Mouse (Mus musculus) kidney, adult 11 months (tissue): ENCODE measurements around the gene Slc6a9.

Experiments used
- DNase-seq: peaks from one replicate; pipeline ENCODE4 v3.0.0; 2022

Gene Slc6a9

DNA sequence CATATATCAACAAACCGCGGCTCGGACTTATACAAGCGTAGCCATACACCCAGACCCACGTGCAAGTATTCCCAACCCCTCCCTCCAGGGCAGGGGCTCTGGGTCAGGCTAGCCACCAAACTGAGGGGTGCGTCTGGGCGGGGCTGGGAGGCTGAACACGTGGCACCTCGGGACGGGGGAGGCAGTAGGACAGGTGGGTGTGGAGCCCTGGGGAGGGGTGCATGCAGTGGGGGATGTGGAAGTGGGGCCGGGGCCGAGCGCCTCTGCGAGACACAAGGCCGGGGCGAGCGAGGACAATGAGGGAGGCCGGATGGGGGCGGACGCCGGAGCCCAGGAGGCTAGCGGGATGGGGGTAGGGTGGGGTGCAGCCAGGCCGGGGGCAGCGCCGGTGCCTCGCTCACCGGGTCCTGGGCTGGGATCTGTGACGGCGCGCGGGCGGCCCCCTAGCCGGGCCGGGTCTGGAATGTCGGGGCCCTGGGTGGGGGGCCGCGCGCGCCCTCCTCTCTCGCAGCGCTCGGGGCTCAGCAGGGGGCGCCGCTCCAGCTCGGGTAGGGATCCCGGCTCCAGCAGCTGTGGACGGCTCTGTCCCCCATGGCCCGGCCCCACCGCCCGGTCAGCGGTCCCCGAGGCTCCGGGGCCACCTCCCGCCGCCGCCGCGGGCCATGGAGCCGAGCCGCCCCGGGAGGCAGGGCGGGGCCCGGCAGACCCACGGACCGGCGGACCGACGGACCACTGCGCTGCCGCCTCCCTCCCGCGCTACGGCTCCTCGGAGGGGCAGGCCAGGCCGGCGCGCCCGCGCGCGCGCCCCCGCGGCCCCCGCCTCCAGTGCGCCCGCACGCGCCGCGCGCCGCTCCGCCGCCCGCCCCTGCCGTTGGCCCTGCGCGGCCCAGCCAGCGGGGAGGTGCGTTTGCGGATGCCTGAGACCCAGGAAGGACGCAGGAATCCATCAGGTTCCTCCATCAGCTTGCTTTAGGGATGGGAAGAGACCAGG, 48.7 kb downstream of the Slc6a9 start, which contains the start of gene B4galt2:
TSS of gene B4galt2 (minus strand) at position 787 of the 991 bp plus-strand sequence.
- DNase-seq, result no peak

DNA sequence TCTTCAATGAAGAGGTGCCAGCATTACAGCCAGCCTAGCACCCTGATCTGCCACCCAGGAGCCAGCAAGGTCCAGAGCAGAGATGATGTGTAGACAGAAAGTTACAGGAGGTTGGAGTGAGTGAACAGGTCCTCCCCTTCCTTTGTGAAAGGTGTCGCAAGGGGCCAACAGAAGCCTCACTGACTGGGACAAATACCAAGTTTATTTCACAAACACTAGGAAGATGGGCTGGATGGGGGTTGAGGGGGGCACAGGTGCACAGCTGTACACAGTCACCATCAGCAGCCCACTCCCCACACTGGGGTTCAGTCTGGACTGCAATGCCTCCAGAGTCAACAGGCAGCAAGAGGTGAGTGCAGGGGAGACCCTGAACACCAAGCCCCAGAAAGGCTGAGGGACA, 49.8 kb downstream of the Slc6a9 start:
- DNase-seq, result no peak

DNA sequence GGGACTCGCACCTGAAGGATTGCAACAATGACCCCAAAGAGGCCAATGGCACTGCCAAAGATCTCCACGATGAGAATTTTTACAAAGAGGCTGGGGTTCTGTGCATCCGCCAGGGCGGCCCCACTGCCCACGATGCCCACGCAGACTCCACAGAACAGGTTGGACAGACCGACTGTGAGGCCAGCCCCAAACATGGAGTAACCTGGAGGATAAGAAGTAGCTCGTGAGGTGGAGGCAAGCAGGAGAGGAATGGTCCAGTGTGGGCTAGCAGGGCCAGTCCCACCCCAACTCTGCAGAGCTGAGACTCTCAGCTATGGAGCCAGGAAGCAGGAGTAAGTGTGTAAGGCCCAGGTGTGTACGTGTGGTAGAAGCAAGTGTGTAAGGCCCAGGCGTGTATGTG, 50.8 kb downstream of the Slc6a9 start:
- DNase-seq, result no peak

DNA sequence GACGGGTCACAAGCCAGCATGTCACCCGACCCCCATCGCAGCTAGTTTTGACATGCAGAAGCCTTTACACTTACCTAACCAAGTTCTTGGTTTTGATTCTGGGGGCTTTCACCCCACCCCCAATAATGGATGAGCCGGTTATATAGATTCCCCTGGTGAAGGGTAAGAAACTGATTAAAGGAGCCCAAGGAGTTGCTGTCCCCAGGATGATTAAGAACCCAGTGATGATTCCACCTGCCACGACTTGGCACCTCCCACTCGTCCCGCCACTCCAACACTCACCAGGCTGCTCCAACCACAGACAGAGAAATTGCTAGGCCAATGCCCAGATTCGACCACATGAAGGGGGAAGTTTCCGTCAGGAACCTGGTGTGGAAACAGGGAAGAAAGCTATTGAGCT, 51.7 kb downstream of the Slc6a9 start:
- DNase-seq, result no peak

DNA sequence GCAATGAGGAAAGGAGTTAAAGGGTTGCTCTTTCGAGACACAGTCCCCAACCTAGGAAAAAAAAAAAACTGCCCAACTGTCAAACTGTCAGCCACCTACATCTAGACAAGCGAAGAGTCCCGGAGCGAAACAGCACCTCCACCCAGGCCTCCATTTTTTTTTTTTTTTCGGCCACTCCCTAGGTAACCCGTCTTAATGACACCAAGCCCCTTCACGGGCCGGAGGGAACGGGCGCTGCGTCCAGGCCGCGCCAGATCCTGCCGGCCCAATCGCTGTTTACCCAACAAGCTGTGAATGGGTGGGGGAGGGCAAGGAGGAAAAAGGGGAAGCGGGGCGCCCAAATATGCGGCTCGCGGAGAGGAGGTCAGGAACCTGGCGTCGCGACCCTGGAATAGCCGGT, 52.3 kb downstream of the Slc6a9 start:
- DNase-seq, result peak; percentile 37

DNA sequence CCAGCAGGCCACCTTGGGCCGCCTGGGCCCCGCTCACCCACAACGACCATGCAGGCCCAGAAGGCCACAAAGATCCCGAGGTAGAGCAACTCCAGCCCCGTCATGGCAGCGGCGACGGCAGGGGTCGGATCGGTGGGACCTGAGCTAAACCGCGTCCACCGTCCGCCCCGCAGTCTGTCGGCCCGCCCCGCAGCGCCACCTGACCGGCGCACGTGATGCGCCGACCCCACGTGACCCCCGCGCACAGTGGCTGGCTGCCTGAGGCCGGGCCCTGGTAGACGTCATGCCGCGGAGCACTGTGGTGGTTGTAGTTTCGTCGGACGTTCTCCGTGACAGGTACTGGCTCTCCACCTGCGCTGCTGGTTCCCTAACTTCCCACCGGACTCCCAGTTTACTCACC, 52.8 kb downstream of the Slc6a9 start, which contains the start of gene Atp6v0b:
TSS of gene Atp6v0b (minus strand) at position 201 of the 400 bp plus-strand sequence.
- peak; percentile 94 for DNase-seq

DNA sequence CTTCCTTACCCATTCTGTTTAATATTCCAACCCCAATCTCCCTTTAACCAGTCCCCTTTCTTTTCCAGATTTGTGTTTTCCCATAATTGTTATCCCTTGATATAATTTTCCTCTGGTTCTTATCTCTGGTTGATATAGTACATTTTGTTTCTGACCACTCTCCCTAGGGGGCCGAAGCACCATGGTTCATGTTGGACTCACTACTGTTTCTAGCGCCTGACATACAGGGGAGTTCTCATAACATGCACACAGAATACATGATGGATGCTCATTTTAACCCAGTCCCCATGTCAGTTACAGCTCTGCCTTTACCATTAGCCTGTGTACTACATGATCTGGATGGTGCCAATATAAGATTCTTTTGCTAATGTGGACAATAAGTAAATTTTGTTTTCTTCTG, 53.6 kb downstream of the Slc6a9 start:
- no peak for DNase-seq

DNA sequence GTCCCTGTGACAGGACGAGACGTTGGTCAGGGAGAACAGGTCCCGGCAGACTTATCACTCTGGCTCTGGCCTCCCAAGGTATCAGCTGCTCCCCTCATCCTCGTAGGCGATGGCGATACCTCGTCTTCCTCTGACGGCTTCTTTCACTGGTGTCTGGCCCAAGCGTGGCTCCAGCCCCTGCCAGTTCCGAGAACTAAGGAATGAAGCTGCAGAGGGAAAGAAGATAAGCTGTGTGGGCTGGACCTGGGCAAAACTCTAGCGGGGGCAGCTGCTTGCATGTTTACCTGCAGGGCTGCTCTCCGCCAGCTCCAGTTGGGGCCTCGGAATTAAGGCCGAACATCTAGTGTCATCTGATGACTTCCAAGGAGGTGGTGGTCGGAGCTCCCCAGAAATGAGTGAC, 55.2 kb downstream of the Slc6a9 start:
- DNase-seq, result no peak

DNA sequence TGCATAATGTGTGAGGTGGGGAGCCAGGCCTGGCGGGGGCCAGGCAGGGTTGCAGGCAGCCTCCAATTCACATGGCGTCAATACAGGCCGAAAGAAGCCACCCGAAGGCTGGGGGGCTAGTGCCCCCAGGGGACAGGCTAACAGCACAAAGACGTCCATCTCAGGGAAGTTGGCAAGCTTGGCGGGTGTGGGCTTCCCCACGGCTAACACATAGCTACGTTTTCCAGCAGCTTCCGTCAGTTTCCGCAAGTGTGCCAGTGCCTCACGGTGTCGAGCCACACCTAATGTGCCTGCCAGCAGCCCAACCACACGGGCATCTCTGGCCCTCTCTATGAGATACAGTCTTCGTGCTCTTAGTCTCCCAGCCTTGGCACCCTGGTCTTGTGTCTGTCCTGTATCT, 55.7 kb downstream of the Slc6a9 start:
- DNase-seq, result no peak

DNA sequence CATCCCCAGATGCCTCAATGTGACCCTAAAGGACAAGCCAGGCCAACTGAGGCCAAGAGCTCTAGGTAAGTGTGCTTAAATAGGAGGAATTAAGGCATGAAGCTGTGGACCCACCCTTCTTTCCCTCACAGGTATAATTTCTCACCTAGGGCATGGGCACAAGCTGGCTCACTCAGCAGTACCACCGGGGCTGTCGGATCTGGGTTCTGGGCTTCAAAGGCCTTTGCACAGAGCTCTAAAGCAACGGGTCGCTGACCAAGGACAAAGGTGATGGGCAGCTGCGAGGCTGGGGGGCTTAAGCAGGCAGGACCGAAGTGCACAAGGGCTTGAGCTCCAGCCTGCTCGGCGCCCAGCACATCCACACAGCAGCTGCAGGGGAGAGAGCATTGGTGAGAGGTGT, 56.4 kb downstream of the Slc6a9 start:
- no peak for DNase-seq

DNA sequence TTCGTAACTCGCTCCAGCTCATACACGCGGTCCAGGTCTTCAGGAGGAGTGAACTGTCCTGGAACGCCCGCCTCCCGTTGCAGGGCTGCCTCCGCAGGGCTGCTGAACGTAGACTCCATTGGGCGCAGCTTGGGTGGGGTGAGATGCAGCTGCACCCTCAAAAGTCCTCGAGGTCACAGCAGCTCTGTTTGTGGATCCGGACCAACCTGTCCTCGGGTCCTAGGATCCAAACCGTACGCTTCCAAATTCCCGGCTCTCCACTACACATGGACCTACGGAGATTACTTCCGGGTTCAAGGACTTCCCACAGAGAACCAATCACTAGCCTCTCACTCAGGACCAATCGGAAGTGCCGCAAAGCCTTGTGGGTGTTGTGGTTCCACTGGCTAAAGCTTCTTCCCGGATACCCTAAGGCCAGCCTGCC, 57.4 kb downstream of the Slc6a9 start, which contains the start of gene Dph2:
TSS of gene Dph2 (minus strand) at position 295 of the 424 bp plus-strand sequence.
- DNase-seq, result peak; percentile 87

DNA sequence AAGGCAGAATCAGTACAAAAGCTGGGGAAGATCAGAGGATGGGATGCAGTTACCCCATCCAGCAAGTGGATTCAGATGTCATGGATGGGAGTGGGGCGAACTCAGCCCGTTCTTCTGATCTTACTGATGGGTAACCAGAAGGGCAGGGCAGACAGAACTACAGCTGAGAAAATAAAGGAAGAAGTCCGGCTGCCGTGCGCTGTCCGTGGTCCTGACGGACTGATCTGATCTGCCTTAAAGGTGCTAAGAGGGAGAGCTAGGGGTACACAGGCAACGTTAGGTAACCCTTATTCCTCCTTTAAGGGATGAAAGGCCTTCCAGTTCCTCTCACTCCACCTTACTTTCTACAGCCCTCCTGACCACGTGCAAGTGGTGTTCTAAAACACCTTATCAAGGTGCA, 59.1 kb downstream of the Slc6a9 start:
- DNase-seq, result no peak

DNA sequence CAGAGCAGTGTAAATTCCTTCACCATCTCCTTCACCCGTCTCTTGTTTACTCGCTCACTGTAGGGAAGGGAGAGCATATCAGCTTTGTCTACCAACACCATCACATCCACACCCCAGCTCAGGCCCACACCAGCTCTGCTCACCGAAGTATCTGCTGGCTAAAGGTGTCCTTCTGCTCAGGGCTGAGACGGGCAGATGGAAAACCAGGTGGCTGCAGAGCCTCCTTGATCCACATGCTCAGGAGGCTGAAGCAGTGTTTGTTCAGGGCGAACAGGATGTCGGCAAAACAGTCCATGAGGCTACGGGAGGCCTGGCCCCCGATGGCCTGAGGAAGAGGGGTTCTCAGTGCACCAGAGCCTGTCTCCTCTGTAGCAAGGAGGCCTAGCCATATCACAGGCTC, 60.3 kb downstream of the Slc6a9 start:
- DNase-seq, result no peak

DNA sequence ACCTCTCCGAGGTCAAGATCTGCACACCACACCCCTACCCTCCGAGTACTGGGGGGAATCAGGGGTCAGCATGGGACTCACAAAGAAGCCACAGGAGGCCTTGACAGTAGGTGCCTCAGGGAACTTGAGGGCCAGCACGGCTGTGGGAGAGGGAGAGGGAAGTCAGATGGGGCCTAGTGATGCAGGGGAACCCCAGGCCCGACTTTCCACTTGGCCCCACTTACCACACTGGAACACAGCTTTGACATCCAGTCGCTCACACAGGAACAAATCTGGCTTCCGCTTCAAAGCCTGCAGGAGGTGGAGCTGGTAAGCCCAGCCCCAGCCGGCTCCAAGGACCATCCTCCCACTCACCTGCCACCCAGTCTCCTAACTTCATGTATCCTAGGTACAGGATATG, 61.0 kb downstream of the Slc6a9 start:
- no peak for DNase-seq

DNA sequence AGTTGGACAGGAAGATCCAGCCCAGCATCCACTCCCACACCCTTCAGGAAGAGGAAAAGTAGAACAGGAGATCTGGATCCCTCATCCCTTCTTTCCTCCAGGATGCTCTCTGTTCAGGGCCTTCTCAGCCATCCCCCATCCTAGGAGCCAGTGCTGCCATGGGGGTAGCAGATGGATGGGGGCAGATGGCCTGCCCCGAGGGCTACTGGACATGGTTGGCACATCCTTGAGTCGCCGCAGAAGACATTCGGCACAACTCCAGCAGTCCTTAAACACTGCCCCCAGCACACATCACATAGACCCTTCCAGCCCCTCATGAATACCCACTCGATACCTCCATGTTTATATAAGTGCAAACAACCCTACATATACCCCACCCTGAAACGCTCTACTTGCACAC, 61.7 kb downstream of the Slc6a9 start:
- no peak for DNase-seq

DNA sequence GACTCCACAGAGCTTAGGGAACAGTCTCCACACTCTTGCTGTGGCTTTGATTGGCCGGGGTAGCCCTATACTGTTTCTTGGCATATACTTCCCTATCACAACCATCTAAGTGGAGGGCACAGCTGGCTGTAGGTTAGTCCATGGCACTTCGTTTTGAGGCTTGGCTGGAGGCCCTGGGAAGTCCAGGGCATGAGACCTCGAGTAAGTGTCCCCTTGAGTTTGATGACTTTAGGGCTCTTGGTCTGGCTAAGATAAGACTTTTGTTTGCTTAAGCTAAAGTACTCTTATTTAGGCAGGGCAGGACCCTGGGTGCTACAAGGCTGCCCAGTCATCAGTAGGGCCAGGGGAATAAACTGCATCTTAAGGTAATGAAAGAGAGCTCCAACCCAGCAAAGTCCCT, 63.8 kb downstream of the Slc6a9 start:
- DNase-seq, result no peak

DNA sequence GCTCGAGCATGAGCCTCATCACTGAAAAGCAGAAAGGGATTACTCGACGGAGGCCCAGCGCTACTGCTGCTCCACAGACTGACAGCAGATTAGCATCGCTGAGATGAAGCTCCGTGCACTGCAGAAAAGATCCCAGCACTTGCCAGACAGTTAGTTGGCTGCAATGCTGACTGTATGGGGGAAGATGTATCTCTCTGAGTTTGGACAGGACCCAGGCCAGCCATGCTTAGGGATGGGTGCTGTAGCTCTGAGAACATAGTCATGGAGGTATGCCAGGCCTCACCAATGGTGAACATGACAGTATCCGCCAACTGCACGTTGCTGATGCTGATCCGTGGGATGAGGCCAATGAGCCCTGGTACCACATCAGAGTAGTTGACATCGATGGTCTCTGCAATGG, 69.8 kb downstream of the Slc6a9 start:
- no peak for DNase-seq

DNA sequence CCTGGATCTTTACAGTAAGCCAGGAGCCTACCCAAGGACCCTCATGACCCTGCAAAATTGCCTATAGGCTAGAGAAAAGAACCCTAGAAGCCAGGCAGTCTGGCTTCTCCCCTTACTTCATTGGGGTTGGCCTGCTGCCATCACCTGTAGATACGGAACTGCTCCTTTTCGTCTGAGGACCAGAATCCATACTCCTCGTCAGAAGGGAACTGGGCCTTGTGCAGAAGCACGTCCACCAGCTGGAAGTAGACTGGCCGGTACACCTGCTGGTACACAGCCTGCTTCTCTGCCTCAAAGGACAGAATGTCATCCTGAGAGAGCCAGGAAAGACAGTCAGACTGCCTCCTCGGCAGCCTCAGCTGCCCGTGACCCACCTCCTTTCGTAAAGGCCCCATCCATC, 70.5 kb downstream of the Slc6a9 start:
- no peak for DNase-seq

DNA sequence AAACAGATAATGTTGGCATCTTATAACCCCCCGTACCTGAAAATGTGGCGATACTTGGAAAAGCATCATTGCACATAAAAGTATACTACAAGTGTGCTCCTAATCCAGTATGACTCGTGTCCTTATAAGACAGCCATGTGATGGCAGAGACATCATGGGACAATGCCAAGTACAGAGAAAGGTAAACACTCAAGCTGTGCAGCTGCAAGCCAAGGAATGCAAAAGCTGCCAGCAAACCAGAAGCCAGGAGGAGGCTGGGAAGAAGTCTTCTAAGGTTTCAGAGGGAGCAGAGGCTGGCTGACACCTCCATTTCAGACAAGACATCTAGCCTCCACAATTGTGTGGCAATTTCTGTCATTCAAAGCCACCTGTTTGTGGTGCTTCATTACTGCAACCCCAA, 71.9 kb downstream of the Slc6a9 start:
- DNase-seq, result no peak

DNA sequence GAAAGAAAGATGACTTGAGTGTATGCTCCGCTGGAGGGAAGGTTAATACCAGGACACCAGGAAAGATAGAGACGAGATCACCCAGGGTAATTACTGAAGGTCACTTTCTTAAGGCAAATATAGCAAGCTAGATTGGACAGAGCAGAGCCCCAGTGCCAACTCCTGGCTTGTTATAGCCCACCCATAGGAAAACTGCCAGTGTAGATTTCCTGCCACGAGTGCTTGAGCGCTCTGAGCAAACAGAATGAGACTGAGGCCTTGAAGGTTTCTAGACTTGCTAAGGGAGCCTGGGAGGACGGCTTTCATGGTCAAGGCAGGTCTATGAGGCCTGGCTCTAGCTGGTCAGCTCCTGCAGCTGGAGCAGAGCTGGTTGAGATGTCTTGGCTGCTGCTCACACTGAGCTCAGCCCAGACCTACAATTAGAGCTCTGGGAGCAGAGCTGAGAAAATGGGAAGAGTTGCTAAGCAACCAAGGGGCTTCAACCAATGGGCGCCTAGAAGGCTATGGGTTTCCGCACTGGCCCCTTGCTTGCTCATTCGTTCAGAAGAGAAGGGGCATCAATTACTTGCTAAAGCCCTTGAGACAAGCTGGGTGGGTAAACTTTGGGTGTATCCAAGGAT, 74.6 kb downstream of the Slc6a9 start:
- DNase-seq, result no peak

DNA sequence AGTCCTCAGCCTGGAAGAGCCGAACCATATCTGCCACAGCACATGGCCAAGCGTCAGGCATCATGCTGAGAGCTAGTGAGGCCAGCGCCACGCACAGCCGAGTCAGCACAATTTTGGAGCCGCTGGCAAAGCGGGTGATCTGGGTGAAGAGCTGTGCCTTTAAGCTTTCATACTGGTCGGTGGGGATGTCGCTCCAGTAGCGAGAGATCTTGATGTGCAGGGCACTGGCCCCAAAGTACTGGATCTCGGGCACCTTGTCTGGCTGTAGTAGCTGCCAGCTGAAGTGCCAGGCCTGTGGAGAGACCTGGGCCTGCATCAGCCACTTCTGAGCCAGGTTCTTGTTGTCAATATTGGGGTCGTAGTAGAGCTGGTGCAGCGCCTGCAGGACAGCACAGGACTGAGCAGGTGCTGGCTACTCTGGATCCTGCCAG, 77.8 kb downstream of the Slc6a9 start:
- DNase-seq, result no peak

DNA sequence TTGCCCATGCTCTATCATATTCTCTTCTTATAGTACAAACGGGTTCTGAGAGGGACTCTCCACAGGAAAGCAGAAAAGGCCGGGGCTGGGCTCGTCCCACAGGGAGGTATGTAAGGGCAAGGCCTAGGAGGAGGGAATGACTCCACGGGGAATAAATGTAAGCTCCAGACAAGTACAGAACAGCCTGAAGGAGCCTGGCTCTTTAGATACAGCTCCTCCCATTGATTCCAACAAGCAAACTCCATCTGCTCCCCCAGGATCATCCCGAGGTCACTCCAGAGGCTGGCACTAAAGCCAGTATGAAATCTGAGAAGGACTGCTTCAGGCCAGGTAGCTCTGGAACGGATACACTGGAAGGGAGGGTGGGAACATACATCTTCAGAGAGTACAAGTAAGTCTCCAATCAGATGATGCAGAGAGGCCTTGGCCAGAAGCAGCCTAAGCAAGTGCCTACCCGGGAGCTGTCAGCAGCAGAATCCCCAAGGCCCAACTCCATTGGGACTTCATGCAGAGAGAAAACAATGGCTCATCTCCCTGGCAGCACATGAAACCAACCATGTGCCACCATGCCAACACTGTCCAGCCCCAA, 78.5 kb downstream of the Slc6a9 start:
- DNase-seq, result no peak

DNA sequence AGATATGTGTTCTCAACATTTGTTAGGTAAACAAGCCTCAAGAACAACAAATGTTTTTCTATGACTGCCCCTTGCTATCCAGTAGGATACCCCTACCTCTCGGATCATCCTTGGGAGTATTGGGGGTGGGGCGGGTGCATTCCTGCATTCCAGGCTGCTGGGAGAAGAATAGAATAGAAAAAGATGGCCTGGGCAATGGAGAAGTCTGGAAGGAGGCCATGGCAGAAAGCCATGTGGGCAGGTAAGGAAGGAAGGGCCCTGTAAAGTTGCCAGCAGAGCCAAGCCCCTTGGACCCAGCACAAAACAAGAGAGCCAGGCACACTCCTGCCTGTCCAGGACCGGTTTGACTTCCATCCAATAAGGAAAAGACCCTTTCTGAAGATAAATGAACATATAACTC, 79.1 kb downstream of the Slc6a9 start:
- DNase-seq, result peak; percentile 70

DNA sequence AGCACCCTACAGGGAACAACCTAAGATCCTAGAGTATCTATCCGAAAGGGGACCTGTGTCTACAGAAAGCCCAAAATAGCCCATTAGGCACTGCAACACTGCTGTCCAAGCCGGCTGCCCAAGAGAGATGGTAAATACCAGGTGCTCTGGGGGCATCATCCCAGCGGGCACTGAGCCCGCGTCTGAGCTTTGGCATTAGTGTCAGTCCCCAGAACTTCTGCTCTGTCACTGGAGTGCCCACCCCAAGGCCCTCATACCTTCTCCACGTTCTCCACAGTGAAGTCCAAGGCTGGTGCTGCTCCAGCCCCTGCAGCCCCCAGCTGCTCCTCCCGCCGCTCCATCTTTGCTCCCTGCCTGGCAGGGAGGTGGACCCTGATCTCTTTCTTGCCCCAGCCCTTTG, 79.7 kb downstream of the Slc6a9 start:
- no peak for DNase-seq
